Mouse (Mus musculus): ENCODE measurements around the gene Fat1.

GRCm38 (mm10) chr8:44998681-44999277 is 63.5 kb downstream of the Fat1 start:
- TF ChIP-seq POLR2A (IDR thresholded peaks at IDR 0.05; ENCODE audit: borderline replicate concordance, low read depth, low read length) (no peak), CTCF (IDR thresholded peaks at IDR 0.05; ENCODE audit: low read depth, low read length) (no peak)
